Mouse (Mus musculus): ENCODE results near the gene Klhl22. TPM values are rescaled to one million over a fixed set of nuclear protein-coding genes. Genes with fewer than 3 reads are reported as not detected.

Klhl22 gene
- total RNA-seq, 1 experiment from 2014 or later = 5.0 TPM

Other genes with a start within 250 kb of the Klhl22 start
- gene Thap7, start 228.5 kb upstream of the Klhl22 start, total RNA-seq (2017) = 9.9 to 29.7 TPM (median 10.0 TPM) in 3 replicates
- gene Lrrc74b, start 198.4 kb upstream of the Klhl22 start, total RNA-seq (2017) = 0.75 TPM in 1 of 3 replicates, not detected in the others
- gene P2rx6, start 197.7 kb upstream of the Klhl22 start, total RNA-seq (2017) = not detected in 3 replicates
- gene Slc7a4, start 176.4 kb upstream of the Klhl22 start, total RNA-seq (2017) = 0.32 TPM in 1 of 3 replicates, not detected in the others
- gene Smpd4, start 140.3 kb upstream of the Klhl22 start, total RNA-seq (2017) = 10.3 to 29.4 TPM (median 12.7 TPM) in 3 replicates
- gene Ccdc74a, start 113.1 kb upstream of the Klhl22 start, total RNA-seq (2017) = not detected in 3 replicates
- 55.5 to 92.1 TPM (median 65.8 TPM) in 3 replicates for gene Med15, start 26.7 kb upstream of the Klhl22 start, total RNA-seq (2017)
- gene Scarf2, start 37.7 kb downstream of the Klhl22 start, total RNA-seq (2017) = 0.19 to 0.21 TPM in 2 of 3 replicates, not detected in the other
- not detected in 3 replicates for gene B830017H08Rik, start 73.5 kb downstream of the Klhl22 start, total RNA-seq (2017)
- 0.43 to 7.7 TPM (median 6.5 TPM) in 3 replicates for gene Car15, start 78.7 kb downstream of the Klhl22 start, total RNA-seq (2017)
- 2.1 to 2.9 TPM (median 2.5 TPM) in 3 replicates for gene Gm20518, start 132.1 kb downstream of the Klhl22 start, total RNA-seq (2017)
- 0.67 TPM in 1 of 3 replicates, not detected in the others for gene Tssk1, start 134.6 kb downstream of the Klhl22 start, total RNA-seq (2017)
- gene Dgcr2, start 138.9 kb downstream of the Klhl22 start, total RNA-seq (2017) = 24.9 to 38.2 TPM (median 37.0 TPM) in 3 replicates
- gene Tssk2, start 139.0 kb downstream of the Klhl22 start, total RNA-seq (2017) = 2.2 TPM in 1 of 3 replicates, not detected in the others
- gene Ess2, start 151.7 kb downstream of the Klhl22 start, total RNA-seq (2017) = 35.2 to 48.5 TPM (median 39.7 TPM) in 3 replicates
- not detected in 3 replicates for gene Gsc2, start 155.4 kb downstream of the Klhl22 start, total RNA-seq (2017)
- gene Slc25a1, start 168.6 kb downstream of the Klhl22 start, total RNA-seq (2017) = 28.5 to 36.6 TPM (median 33.8 TPM) in 3 replicates
- gene Vpreb2, start 220.8 kb downstream of the Klhl22 start, total RNA-seq (2017) = not detected in 3 replicates

All from monocyte, adult 5-6 weeks (primary cell).